Mouse (Mus musculus): ENCODE measurements around the gene Meis1. TPM values are rescaled to one million over a fixed set of nuclear protein-coding genes. Genes with fewer than 3 reads are reported as not detected.
A peak's percentile ranks its signal among the peaks of the same experiment; 100 is the strongest.

The Meis1 gene
- polyA plus RNA-seq, 1 experiment from 2014 or later = 45.1 TPM

DNA sequence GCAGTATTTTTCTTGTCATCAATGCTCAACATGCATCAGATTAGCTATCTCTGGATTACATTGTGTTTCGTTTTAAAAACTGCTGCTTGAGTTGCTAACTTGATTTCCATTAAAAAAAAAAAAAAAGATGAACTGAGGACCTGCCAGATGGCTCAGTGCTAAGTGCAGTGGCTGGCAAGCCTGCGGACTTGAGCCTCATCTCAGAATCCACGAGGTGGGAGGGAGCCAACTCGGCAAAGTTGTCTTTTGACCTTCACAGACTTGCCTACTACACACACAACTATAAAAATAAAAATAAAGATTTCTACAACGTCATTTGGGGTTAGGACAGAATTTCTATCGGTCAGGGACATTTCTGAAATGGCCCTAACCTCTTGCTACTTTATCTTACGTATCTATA is 62.8 kb downstream of the Meis1 start:
- Histone ChIP-seq H3K9ac (replicated peaks) (no peak overlapping the region), H3K9me3 (no peaks in the 10 kb centered on the region), H3K4me3 (replicated peaks) (no peak overlapping the region), H3K4me2 (replicated peaks) (no peak overlapping the region), H3K36me3 (no peaks in the 10 kb centered on the region), H3K27me3 (no peaks in the 10 kb centered on the region), H3K27ac (no peak overlapping the region), H3K4me1 (replicated peaks) (peaks cover 25% of the 10 kb centered on the region)
- no peak for ATAC-seq
- 67% methylated on average over 7 of the region's 7 CpGs for WGBS

DNA sequence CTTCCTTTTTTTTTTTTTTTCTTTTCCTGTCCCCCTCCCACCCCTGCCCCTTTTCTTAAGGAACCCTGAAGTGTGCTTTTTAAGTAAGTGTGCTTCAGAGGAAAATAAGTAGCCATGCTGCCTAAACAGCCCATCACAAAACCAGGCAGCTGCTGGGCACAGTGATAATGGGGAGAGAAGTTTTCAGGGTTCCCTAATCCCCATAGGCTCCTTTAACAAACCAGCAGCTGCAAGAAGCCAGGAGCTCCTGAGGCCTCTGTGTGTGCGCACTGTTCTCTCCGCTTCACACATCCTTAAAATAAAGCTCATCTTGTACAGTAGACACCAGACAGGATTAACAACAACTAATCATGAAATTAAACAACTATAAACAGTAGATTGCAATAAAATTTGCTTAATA is 63.9 kb downstream of the Meis1 start:
- Histone ChIP-seq H3K4me1 (replicated peaks) (peaks cover 25% of the 10 kb centered on the region), H3K4me2 (replicated peaks) (no peak overlapping the region), H3K27me3 (no peaks in the 10 kb centered on the region), H3K4me3 (replicated peaks) (no peak overlapping the region), H3K9me3 (no peaks in the 10 kb centered on the region), H3K9ac (replicated peaks) (no peak overlapping the region), H3K27ac (no peak overlapping the region), H3K36me3 (no peaks in the 10 kb centered on the region)
- WGBS = 32% methylated on average over 2 of the region's 2 CpGs
- no peak for ATAC-seq

DNA sequence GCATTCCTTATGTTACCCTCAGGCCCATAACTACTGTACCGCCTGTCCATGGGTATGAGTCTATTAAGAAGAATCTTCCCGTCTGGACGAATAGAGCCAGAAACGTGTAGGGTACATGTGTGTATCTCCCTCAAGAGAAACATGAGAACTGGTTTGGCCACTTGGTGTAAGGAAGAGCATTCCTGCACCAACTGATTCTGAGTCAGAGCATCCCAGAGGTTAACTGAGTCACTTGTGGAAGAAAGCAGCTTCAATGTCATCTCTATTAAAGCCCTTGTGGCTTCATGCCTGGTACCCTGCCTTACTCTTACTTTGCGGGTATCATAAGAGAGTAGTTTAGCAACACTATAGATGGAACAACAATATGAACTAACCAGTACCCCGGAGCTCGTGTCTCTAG is 64.9 kb downstream of the Meis1 start:
- Histone ChIP-seq H3K9me3 (no peaks in the 10 kb centered on the region), H3K27ac (no peak overlapping the region), H3K36me3 (no peaks in the 10 kb centered on the region), H3K9ac (replicated peaks) (no peak overlapping the region), H3K4me2 (replicated peaks) (no peak overlapping the region), H3K4me3 (replicated peaks) (no peak overlapping the region), H3K4me1 (replicated peaks) (peaks cover 25% of the 10 kb centered on the region), H3K27me3 (no peaks in the 10 kb centered on the region)
- no peak for ATAC-seq
- 85% methylated on average over 7 of the region's 7 CpGs for WGBS

DNA sequence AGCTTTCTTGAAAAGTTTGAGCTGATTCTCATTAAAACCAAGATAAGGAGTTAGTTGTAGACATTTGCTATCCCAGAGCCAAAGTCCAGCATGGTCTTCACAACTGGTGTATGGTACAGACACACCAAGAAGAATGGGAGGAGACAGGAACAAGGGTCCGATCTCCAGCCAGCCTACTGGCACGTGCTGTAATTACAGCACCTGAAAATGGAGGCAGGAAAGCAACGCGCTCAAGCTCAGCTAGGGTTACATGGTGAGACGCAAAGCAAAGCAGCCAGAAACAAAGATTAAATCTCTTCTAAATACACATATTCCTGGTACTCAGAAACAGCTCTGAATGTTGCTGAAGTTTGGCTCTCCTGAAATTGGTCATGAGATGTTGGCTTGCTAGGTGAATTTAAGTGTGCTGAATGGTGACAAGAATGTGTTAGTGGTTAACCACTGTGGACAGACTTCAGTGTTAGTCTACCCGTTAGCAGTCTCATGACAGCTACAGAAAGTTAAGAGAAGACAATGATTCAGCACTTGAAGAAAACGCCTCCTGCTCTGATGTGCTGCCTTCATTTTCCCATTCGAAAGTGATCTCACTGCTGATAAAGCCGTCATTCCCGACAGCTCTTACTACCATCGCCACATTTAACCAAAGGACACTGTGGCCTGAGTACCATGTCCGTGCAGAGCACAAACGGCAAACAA is 70.0 kb downstream of the Meis1 start:
- Histone ChIP-seq H3K4me2 (replicated peaks) (no peak overlapping the region), H3K27me3 (no peaks in the 10 kb centered on the region), H3K36me3 (no peaks in the 10 kb centered on the region), H3K27ac (no peak overlapping the region), H3K4me3 (replicated peaks) (no peak overlapping the region), H3K9me3 (no peaks in the 10 kb centered on the region), H3K4me1 (replicated peaks) (peaks cover 29% of the 10 kb centered on the region), H3K9ac (replicated peaks) (no peak overlapping the region)
- 82% methylated on average over 13 of the region's 13 CpGs for WGBS
- ATAC-seq = no peak

DNA sequence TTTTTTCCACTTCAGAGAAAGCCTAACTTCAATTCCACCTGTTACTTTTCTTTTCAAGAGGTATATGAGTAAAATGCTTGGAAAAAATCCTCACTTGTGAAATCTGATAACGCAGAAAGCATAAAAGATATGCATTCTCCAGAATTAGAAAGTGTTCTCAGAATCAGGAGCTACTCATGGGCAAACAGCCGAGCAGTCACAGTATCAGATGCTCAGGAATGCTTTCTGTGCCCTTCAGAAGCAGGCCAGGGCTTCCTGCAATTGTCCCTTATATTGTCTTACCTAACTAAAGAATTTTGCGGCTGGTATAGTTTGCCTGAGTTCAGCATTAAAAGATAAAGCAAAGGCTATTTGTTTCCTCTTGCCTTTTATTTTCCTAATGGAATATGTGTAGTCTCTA is 71.4 kb downstream of the Meis1 start:
- ATAC-seq = no peak
- WGBS = 79% methylated on average over 3 of the region's 3 CpGs
- no peak overlapping the region for H3K4me3 ChIP-seq (replicated peaks)
- H3K36me3 ChIP-seq = no peaks in the 10 kb centered on the region
- peaks cover 34% of the 10 kb centered on the region for H3K4me1 ChIP-seq (replicated peaks)
- H3K9ac ChIP-seq (replicated peaks) = no peak overlapping the region
- H3K27ac ChIP-seq = no peak overlapping the region
- no peaks in the 10 kb centered on the region for H3K27me3 ChIP-seq
- no peak overlapping the region for H3K4me2 ChIP-seq (replicated peaks)
- H3K9me3 ChIP-seq = no peaks in the 10 kb centered on the region

DNA sequence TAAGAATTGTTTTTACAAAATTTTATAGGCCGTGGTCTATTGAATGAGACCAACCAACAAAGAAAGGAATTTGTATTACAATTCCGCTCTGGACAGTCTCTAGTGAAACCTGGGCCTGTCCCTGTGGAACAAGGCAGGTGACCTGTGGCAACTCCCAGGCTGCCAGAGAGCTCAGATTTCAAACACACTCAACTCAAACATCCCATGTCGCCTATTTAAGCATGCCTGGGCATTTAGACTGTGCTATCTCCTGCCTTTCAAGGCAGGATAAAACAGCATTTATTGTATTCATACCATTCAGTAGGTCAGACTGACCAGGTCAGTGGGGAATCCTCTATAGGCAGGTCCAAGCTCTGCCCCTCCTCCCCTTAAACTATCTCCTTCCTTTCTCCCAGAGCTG is 73.0 kb downstream of the Meis1 start:
- Histone ChIP-seq H3K36me3 (no peaks in the 10 kb centered on the region), H3K4me1 (replicated peaks) (peaks cover 39% of the 10 kb centered on the region), H3K9me3 (no peaks in the 10 kb centered on the region), H3K9ac (replicated peaks) (no peak overlapping the region), H3K27me3 (no peaks in the 10 kb centered on the region), H3K27ac (peak overlapping the region; percentile 16), H3K4me2 (replicated peaks) (no peak overlapping the region), H3K4me3 (replicated peaks) (no peak overlapping the region)
- ATAC-seq = no peak
- WGBS = 43% methylated on average over 3 of the region's 3 CpGs

DNA sequence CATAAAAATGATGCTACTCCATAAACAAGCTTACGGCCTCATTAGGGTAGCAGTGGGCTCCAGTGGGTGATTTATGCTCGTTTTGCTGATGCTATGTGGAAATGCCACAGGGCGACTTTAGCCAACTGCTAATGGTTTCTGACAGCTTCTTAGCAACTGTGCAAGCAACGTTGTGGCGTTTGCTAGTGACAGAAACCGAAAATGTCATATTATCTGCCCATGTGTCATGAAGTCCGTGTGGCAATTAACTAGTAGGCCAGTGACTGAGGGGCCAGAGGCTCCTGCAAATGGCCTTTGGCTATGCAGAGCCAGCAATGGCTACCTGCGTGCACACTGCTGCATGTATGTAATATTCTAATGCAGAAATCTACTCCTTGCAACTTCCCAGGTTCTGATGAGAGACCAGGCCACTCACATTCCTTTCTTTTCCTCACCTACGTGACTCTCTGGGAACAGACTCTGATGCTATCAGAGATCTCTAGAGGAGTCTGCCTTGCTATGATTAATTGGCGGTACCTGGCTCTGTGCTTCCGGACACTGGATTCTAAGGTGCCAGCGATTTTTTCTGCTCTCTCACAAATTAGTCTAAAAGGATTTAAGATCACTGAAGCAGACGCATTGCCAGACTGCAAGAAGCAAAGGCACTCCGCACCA is 73.7 kb downstream of the Meis1 start:
- peak; percentile 67 for ATAC-seq

DNA sequence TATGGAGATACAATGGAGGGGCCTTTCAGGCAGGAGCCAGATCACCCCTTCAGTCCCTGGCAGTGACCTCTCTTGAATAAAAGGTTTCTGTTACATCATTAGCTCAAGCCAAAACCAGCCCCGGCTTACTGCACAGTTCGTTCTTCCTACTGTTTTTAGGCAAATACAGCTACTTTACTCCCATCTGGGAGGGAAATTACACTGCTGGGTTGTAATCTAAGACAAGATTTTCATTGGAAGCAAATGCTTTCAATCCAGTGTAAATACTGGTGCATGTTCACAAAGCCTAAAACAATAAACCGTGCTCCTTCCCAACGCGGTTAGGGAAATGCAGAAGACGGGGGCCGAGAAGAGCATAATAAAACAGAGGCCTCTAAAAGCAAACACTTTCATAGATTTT is 74.6 kb downstream of the Meis1 start:
- WGBS = 66% methylated on average over 7 of the region's 7 CpGs
- no peak overlapping the region for H3K4me3 ChIP-seq (replicated peaks)
- no peak overlapping the region for H3K9ac ChIP-seq (replicated peaks)
- no peaks in the 10 kb centered on the region for H3K27me3 ChIP-seq
- ATAC-seq = no peak
- no peaks in the 10 kb centered on the region for H3K9me3 ChIP-seq
- H3K4me1 ChIP-seq (replicated peaks) = peaks cover 41% of the 10 kb centered on the region
- H3K36me3 ChIP-seq = no peaks in the 10 kb centered on the region
- H3K27ac ChIP-seq = peak overlapping the region; percentile 25; the same call in 1 of the 2 replicates
- no peak overlapping the region for H3K4me2 ChIP-seq (replicated peaks)

More for the DNA sequence above, 73.7 kb downstream of the Meis1 start:
- Histone ChIP-seq H3K4me2 (replicated peaks) (no peak overlapping the region), H3K9ac (replicated peaks) (no peak overlapping the region), H3K4me1 (replicated peaks) (peaks cover 40% of the 10 kb centered on the region), H3K36me3 (no peaks in the 10 kb centered on the region), H3K9me3 (no peaks in the 10 kb centered on the region), H3K27ac (peak overlapping the region; percentile 16; the same call in 1 of the 2 replicates), H3K27me3 (no peaks in the 10 kb centered on the region), H3K4me3 (replicated peaks) (no peak overlapping the region)
- WGBS = 51% methylated on average over 14 of the region's 14 CpGs

DNA sequence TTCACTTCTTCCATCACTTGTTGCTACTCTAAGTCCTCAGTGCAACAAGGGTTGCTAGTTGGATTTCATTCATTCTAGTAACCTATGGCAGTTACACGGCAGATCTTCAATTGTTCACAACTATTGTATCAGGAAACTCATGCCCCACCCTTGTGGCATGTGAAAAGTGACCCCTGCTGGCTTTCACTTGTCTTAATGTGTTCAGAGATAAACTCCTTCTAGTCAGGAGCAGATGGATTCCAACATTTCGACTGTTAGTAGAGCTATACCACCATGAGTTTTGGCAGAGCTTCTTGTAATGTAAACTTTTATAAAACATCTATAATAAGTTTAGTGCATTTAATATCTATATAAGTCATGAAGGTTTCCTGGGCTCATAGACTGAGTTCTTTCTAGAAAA is 75.8 kb downstream of the Meis1 start:
- ATAC-seq = no peak
- H3K27ac ChIP-seq = no peak overlapping the region
- 83% methylated on average over 2 of the region's 2 CpGs for WGBS

DNA sequence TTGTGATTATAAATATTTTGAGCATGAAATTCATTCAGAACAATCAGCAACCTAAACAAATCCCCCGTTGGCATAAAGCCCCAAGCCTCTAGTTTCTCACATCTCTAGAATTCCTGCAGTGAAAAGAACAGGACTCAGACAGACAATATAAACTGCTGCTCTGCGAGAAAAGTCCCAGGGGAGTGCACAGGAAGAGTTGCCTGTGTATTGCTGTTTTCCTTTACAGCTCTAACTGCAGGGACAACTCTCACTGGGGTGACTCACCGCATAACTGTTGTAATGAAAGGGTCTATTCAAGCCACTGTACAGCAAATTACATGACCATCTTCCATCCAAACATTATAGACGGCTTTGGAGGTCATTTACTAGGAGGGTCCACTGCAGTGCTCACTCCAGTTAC is 77.9 kb downstream of the Meis1 start:
- Histone ChIP-seq H3K4me2 (replicated peaks) (no peak overlapping the region), H3K27ac (0 out of 2 replicates have a peak overlapping the region, but pooled peaks have one; percentile 25), H3K36me3 (no peaks in the 10 kb centered on the region), H3K27me3 (no peaks in the 10 kb centered on the region), H3K4me3 (replicated peaks) (no peak overlapping the region), H3K9ac (replicated peaks) (no peak overlapping the region), H3K4me1 (replicated peaks) (peaks cover 37% of the 10 kb centered on the region), H3K9me3 (no peaks in the 10 kb centered on the region)
- WGBS = 31% methylated on average over 4 of the region's 4 CpGs
- ATAC-seq = no peak

More for the DNA sequence above, 75.8 kb downstream of the Meis1 start:
- Histone ChIP-seq H3K4me1 (replicated peaks) (peaks cover 46% of the 10 kb centered on the region), H3K4me3 (replicated peaks) (no peak overlapping the region), H3K36me3 (no peaks in the 10 kb centered on the region), H3K9ac (replicated peaks) (no peak overlapping the region), H3K4me2 (replicated peaks) (no peak overlapping the region), H3K9me3 (no peaks in the 10 kb centered on the region), H3K27me3 (no peaks in the 10 kb centered on the region)

DNA sequence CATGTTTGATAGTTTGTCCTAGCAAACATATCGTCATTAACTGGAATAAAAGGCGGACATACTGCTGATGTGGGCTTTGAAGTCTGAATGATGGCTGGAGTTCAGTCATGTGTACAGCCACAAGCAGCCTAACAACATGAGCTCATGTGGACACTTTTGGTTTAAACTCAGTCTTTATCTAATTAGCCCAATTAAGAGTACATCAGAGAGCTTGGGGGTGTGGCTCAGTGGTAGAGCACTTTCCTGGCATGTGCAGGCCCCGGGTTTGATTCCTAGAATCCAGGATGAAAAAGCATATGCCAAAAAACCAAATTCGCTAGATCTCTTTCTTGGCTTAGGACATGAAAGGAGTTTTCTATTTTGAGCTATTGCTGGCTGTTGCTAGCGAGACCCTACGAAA is 83.9 kb downstream of the Meis1 start:
- no peaks in the 10 kb centered on the region for H3K27me3 ChIP-seq
- ATAC-seq = 0 out of 2 replicates have a peak, but pooled peaks have one; percentile 11

DNA sequence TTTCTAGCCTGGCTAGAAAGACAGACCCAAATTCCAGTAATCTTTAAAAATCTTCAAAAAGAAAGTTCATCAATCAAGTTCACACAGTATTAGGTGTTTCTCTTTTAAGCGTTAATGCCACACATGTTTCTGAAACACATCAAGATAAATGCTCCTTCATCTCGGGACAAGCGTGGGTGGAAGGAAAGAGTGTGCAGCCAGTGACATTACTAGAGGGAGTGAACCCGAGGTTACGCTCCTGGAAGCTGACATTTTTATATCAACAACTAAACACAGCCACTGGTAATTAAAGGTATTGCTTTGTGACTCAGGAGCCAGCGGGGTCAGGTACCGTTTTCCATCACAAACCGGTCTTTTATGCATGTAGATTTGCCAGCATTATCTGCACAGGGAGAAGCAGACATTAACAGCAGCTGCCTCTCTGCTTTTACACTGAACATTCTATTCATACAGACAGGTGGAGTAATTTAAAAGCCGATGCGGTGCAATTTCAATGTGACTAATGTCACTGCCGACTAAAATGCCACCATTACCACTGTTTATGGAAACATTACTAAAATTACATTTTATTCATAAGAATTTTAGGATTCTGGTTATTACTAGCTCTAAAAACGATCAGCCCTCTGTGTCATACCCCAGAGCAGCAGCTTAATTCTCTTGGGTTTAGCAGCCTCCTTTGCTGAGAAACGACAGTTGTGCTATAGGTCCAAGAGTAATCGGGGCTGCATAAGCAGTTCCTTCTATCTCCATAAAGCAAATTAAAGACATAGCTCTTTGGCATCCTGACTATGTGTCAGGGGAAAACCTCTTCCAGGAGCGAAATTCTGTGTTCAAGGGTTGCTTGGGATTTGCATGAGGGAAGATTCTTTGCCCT is 87.5 kb downstream of the Meis1 start:
- WGBS = 50% methylated on average over 15 of the region's 15 CpGs
- Histone ChIP-seq H3K9ac (replicated peaks) (0 out of 2 replicates have a peak overlapping the region, but pooled peaks have one; percentile 23), H3K27me3 (no peaks in the 10 kb centered on the region), H3K9me3 (no peaks in the 10 kb centered on the region), H3K4me1 (replicated peaks) (peaks cover 47% of the 10 kb centered on the region), H3K4me3 (replicated peaks) (no peak overlapping the region), H3K36me3 (no peaks in the 10 kb centered on the region), H3K27ac (0 out of 2 replicates have a peak overlapping the region, but pooled peaks have one; percentile 31), H3K4me2 (replicated peaks) (peak overlapping the region; percentile 12)
- ATAC-seq = no peak; the same call in 1 of the 2 replicates

More for the DNA sequence above, 83.9 kb downstream of the Meis1 start:
- Histone ChIP-seq H3K9ac (replicated peaks) (no peak overlapping the region), H3K4me3 (replicated peaks) (no peak overlapping the region), H3K9me3 (no peaks in the 10 kb centered on the region), H3K4me1 (replicated peaks) (peaks cover 37% of the 10 kb centered on the region), H3K4me2 (replicated peaks) (no peak overlapping the region), H3K27ac (no peak overlapping the region), H3K36me3 (no peaks in the 10 kb centered on the region)
- 76% methylated on average over 6 of the region's 6 CpGs for WGBS
